Mouse (Mus musculus) hindbrain, postnatal 0 days (tissue): ENCODE results near the gene Adss. TPM values are rescaled to one million over a fixed set of nuclear protein-coding genes. Genes with fewer than 3 reads are reported as not detected.

Source experiments
- ATAC-seq: fragments of 200-750 bp; cut with Nextera tagmentation; 2 replicates; pipeline ENCODE4 v1.8.0; 2017; ENCODE audit warnings: mild to moderate bottlenecking, moderate TSS enrichment, moderate library complexity
- DNase-seq: peaks from one replicate; pipeline ENCODE4 v3.0.0-alpha.2; 2015; ENCODE audit warnings: low spot score
- H3K27ac ChIP-seq: fragments of 300-500 bp; sonication (generic); 2 replicates; pipeline ENCODE4 v1.5.1; 2014; ENCODE audit warnings: mild to moderate bottlenecking
- H3K27me3 ChIP-seq: fragments of 300-500 bp; sonication (generic); 2 replicates; pipeline ENCODE4 v1.6.1; 2014; ENCODE audit warnings: low read length, mixed read lengths; ENCODE audit not compliant: insufficient read depth
- H3K36me3 ChIP-seq: fragments of 300-500 bp; sonication (generic); 2 replicates; pipeline ENCODE4 v1.6.1; 2014; ENCODE audit warnings: low read length, mixed read lengths; ENCODE audit not compliant: insufficient read depth
- H3K4me1 ChIP-seq: fragments of 300-500 bp; sonication (generic); 2 replicates; pipeline ENCODE4 v1.6.1; 2014; ENCODE audit warnings: antibody characterized with exemption, low read length, mixed read lengths; ENCODE audit not compliant: insufficient read depth
- H3K4me2 ChIP-seq: fragments of 300-500 bp; sonication (generic); 2 replicates; pipeline ENCODE4 v1.6.1; 2014; ENCODE audit warnings: low read depth, mild to moderate bottlenecking, low read length, moderate library complexity, mixed read lengths
- H3K4me3 ChIP-seq: fragments of 300-500 bp; sonication (generic); 2 replicates; pipeline ENCODE4 v1.5.1; 2014; ENCODE audit warnings: low read length
- H3K9ac ChIP-seq: fragments of 300-500 bp; sonication (generic); replicated peaks from 2 replicates; pipeline ENCODE4 v1.6.1; 2014; ENCODE audit warnings: mild to moderate bottlenecking, low read length, moderate library complexity, mixed read lengths
- H3K9me3 ChIP-seq: fragments of 300-500 bp; sonication (generic); 2 replicates; pipeline ENCODE4 v1.6.1; 2016; ENCODE audit warnings: low read length, mixed read lengths
- CTCF ChIP-seq: IDR thresholded peaks from 2 replicates; pipeline ENCODE4 v1.5.1; 2016; ENCODE audit warnings: antibody characterized with exemption, control low read depth, low read depth
- WGBS: fragments of 180-500 bp; shearing (Covaris S2); extraction: QIAGEN DNeasy Blood & Tissue Kit; methylation state at CpG from one replicate; pipeline ENCODE4 v1.1.7; 2014; 5-methylcytosine and 5-hydroxymethylcytosine counted together
- polyA plus RNA-seq: library from polyadenylated mRNA; unstranded; fragments of >200 nt; fragmentation: Nextera tagmentation; extraction: Ambion mirVana; gene quantifications from 2 replicates; pipeline ENCODE4 v1.2.1, GENCODE M21; 2015
- total RNA-seq: library from RNA; depleted of rRNA; stranded (reverse); fragments of >200 nt; gene quantifications from 2 replicates; pipeline ENCODE4 v1.2.3, GENCODE M21; 2014; rRNA removed

Gene Adss
- total and polyA plus RNA-seq, 2 experiments from 2014 or later, result 51.3 to 55.3 TPM

- 77% methylated on average over 7 of the region's 7 CpGs for WGBS
- no peak for TF ChIP-seq CTCF
- ATAC-seq, result no peak
- no peaks in the 10 kb centered on the region for H3K27me3 ChIP-seq
- H3K9ac ChIP-seq, result no peak overlapping the region
- no peaks in the 10 kb centered on the region for H3K9me3 ChIP-seq
- H3K4me1 ChIP-seq, result peaks cover 9% of the 10 kb centered on the region; the same call in 1 of the 2 replicates
- no peaks in the 10 kb centered on the region for H3K36me3 ChIP-seq
- H3K4me3 ChIP-seq, result no peak overlapping the region
- no peak overlapping the region for H3K4me2 ChIP-seq
- no peak overlapping the region for H3K27ac ChIP-seq
- DNase-seq, result peak; percentile 11
Observed at GRCm38 (mm10) chr1:177717057-177717835, 79.1 kb downstream of the Adss start.

GRCm38 (mm10) chr1:177716448-177716847 lies 79.9 kb downstream of the Adss start:
- H3K4me2 ChIP-seq, result no peak overlapping the region
- 77% methylated on average over 3 of the region's 3 CpGs for WGBS
- H3K9ac ChIP-seq, result no peak overlapping the region
- H3K27ac ChIP-seq, result no peak overlapping the region
- H3K4me1 ChIP-seq, result peaks cover 9% of the 10 kb centered on the region; the same call in 1 of the 2 replicates
- no peak for DNase-seq
- H3K27me3 ChIP-seq, result no peaks in the 10 kb centered on the region
- no peaks in the 10 kb centered on the region for H3K36me3 ChIP-seq
- no peak for ATAC-seq
- no peak for TF ChIP-seq CTCF
- H3K4me3 ChIP-seq, result no peak overlapping the region
- no peaks in the 10 kb centered on the region for H3K9me3 ChIP-seq

DNA sequence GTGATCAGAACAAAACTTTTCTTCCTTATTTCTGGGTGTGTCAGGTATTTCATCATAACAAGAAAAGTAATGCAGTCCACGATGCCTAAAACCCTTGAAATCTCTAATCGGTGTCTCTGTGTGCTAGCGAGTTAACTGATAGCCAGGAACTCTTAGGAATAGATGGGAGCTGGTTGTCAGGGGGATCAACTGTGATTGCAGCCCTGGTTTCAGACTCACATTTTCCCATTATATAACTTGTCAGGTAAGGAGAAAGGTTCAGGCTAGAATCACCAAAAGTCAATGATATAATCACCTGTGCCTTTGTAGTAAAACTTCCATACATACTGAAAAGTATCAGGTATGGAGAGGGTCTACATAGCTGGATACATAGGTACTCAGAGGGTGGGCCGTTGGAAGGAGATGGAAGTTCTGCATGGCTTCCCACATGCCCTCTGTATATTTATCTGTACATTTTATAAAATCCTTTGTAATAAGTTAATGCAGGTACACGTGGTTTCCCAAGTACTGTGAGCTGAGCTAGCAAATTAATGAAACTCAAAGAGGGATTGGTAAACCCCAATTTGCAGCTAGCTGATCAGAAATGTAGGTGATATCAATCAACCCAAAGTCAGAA lies 81.8 kb downstream of the Adss start:
- TF ChIP-seq CTCF, result no peak
- H3K27me3 ChIP-seq, result no peaks in the 10 kb centered on the region
- WGBS, result 90% methylated on average over 5 of the region's 5 CpGs
- H3K4me3 ChIP-seq, result no peak overlapping the region
- ATAC-seq, result no peak
- H3K36me3 ChIP-seq, result no peaks in the 10 kb centered on the region
- no peak overlapping the region for H3K9ac ChIP-seq
- H3K4me2 ChIP-seq, result no peak overlapping the region
- H3K27ac ChIP-seq, result no peak overlapping the region
- no peak for DNase-seq
- H3K9me3 ChIP-seq, result peaks cover 10% of the 10 kb centered on the region; the same call in 1 of the 2 replicates
- H3K4me1 ChIP-seq, result peaks cover 9% of the 10 kb centered on the region; the same call in 1 of the 2 replicates

GRCm38 (mm10) chr1:177713635-177714396 lies 82.5 kb downstream of the Adss start:
- Histone ChIP-seq H3K4me1 (peaks cover 3% of the 10 kb centered on the region; the same call in 1 of the 2 replicates), H3K4me2 (no peak overlapping the region), H3K36me3 (no peaks in the 10 kb centered on the region), H3K4me3 (no peak overlapping the region), H3K27ac (no peak overlapping the region), H3K9ac (no peak overlapping the region), H3K27me3 (no peaks in the 10 kb centered on the region), H3K9me3 (peaks cover 10% of the 10 kb centered on the region; the same call in 1 of the 2 replicates)
- ATAC-seq (no peak), DNase-seq (no peak)
- no peak for TF ChIP-seq CTCF
- WGBS, result 88% methylated on average over 3 of the region's 3 CpGs

Other genes starting within 250 kb of the Adss start
- not detected in 2 replicates for gene 1700016C15Rik, start 66.7 kb downstream of the Adss start, total RNA-seq
- gene 1700016C15Rik, start 66.7 kb downstream of the Adss start, polyA plus RNA-seq, result not detected in 2 replicates
- gene Catspere2, start 186.9 kb upstream of the Adss start, total RNA-seq, result 0.42 and 0.43 TPM in 2 replicates
- gene Catspere2, start 186.9 kb upstream of the Adss start, polyA plus RNA-seq, result 0.45 and 0.71 TPM in 2 replicates